Mouse (Mus musculus) ES-E14 (cell line): ENCODE measurements at regions not wholly inside any gene's neighbourhood (a gene's known extent, or its start where the extent isn't known, plus 50 kb on each side); places are given as distances from the start of the nearest gene placed in this dataset.

Source experiments
- CHD2 ChIP-seq: IDR thresholded peaks from 2 replicates; pipeline ENCODE4 v1.6.1; 2014; ENCODE audit warnings: mild to moderate bottlenecking, low read depth, low read length, inconsistent platforms
- HCFC1 ChIP-seq: IDR thresholded peaks from 2 replicates; pipeline ENCODE4 v1.6.1; 2012; ENCODE audit warnings: low read length, inconsistent platforms, borderline replicate concordance; ENCODE audit not compliant: insufficient read depth
- MAFK ChIP-seq: IDR thresholded peaks from 2 replicates; pipeline ENCODE4 v1.6.1; 2014; ENCODE audit warnings: mild to moderate bottlenecking, low read depth, low read length, inconsistent platforms; ENCODE audit not compliant: insufficient read depth
- ZC3H11A ChIP-seq: IDR thresholded peaks from 2 replicates; pipeline ENCODE4 v1.6.1; 2012; ENCODE audit warnings: low read depth, mild to moderate bottlenecking, inconsistent platforms, low read length, borderline replicate concordance
- ZNF384 ChIP-seq: IDR thresholded peaks from 2 replicates; pipeline ENCODE4 v1.6.1; 2012; ENCODE audit warnings: low read depth, low read length, inconsistent platforms

GRCm38 (mm10) chr5:43358928-43359765, 126.2 kb downstream of the Cpeb2 start:
- TF ChIP-seq ZNF384 (no peak), CHD2 (no peak), ZC3H11A (no peak), MAFK (no peak), HCFC1 (no peak)
